Mouse (Mus musculus) neutrophil, adult 5-6 weeks (primary cell): Measurements from ENCODE around the gene Csnk1d. TPM values are rescaled to one million over a fixed set of nuclear protein-coding genes. Genes with fewer than 3 reads are reported as not detected.

Experiments
- ATAC-seq: fragments of 151-379, 151-347 bp; 2 replicates; pipeline ENCODE4 v1.8.0; 2017; ENCODE audit warnings: mild to moderate bottlenecking, moderate TSS enrichment; ENCODE audit not compliant: insufficient number of reproducible peaks, poor library complexity, low FRiP score, severe bottlenecking; ENCODE audit errors: extremely low read depth
- total RNA-seq: library from RNA; stranded (forward); fragments of 200-1000 nt; gene quantifications from 2 replicates; pipeline ENCODE4 v1.2.3, GENCODE M21; 2017

Gene Csnk1d
- total RNA-seq, 1 experiment from 2014 or later = 89.3 TPM

GRCm38 (mm10) chr11:120937976-120938375 is 53.2 kb downstream of the Csnk1d start:
- ATAC-seq = peak; percentile 61

- peak; percentile 90 for ATAC-seq
Measured at GRCm38 (mm10) chr11:120932564-120933398, 58.3 kb downstream of the Csnk1d start, which contains the start of gene Ccdc57. Gene Ccdc57 (minus strand): TSS chr11:120932872.

- no peak for ATAC-seq
Measured at GRCm38 (mm10) chr11:120931479-120931878, 59.7 kb downstream of the Csnk1d start.

GRCm38 (mm10) chr11:120928468-120928867 is 62.7 kb downstream of the Csnk1d start:
- ATAC-seq = no peak

DNA sequence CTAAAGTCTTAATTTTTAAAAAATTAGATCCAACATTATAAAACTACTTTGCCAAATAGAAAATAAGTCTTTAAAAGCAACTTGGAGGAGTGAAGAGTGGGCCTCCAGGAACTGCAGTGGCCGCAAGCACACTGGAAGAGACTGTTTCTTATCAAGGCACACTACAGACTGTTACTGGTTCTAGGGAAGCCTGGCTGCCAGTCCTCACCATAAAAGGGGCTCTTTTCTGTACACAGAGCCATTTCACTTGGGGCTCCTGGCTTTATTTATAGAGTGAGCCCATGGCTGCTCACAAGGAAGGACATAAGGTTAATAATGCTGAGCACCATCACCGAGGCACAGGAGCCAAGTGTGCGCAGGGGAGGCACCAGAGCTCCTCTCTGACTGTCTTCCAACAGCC is 68.6 kb downstream of the Csnk1d start:
- no peak for ATAC-seq

- no peak for ATAC-seq
Measured at GRCm38 (mm10) chr11:120917756-120918155, 73.4 kb downstream of the Csnk1d start.

- ATAC-seq = peak; percentile 93
Measured at GRCm38 (mm10) chr11:120916477-120916876, 74.7 kb downstream of the Csnk1d start.

DNA sequence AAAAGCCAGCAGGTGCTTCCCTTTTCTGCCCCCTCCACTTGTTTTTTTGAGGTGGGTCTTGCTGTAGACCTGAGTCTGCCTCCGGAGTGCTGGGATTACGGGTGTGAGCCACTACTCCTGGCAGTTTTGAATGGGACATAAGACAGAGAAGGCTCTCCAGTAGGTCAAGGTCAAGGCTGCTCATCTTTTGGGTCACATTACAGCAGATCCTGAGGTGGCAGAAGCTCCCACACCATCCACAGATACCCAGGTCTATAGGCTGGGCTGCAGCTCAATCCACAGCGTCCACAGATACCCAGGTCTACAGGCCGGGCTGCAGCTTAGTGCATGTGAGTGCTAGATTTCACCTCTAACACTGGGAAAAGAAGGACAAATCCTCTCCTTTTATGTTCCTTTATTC is 77.3 kb downstream of the Csnk1d start:
- ATAC-seq = no peak

Other genes with a start within 250 kb of the Csnk1d start
- 26.0 and 37.3 TPM in 2 replicates for gene Hmga1b, start 228.5 kb downstream of the Csnk1d start, total RNA-seq
- 3.8 and 5.9 TPM in 2 replicates for gene Rfng, start 207.1 kb downstream of the Csnk1d start, total RNA-seq
- 59.6 and 60.3 TPM in 2 replicates for gene Gps1, start 207.1 kb downstream of the Csnk1d start, total RNA-seq
- 30.9 and 32.5 TPM in 2 replicates for gene Dus1l, start 194.9 kb downstream of the Csnk1d start, total RNA-seq
- gene Fasn, start 166.8 kb downstream of the Csnk1d start, total RNA-seq = 22.0 and 28.3 TPM in 2 replicates
- 3.5 and 4.7 TPM in 2 replicates for gene Ccdc57, start 58.5 kb downstream of the Csnk1d start, total RNA-seq
- gene Slc16a3, start 42.9 kb downstream of the Csnk1d start, total RNA-seq = 216 and 232 TPM in 2 replicates
- gene Cd7, start 48.1 kb upstream of the Csnk1d start, total RNA-seq = 5.6 and 6.9 TPM in 2 replicates
- gene Sectm1b, start 72.2 kb upstream of the Csnk1d start, total RNA-seq = not detected in 2 replicates
- gene Sectm1a, start 89.9 kb upstream of the Csnk1d start, total RNA-seq = not detected in 2 replicates
- gene Tex19.2, start 127.3 kb upstream of the Csnk1d start, total RNA-seq = not detected in 2 replicates
- gene Tex19.1, start 154.8 kb upstream of the Csnk1d start, total RNA-seq = not detected in 2 replicates
- gene Uts2r, start 168.9 kb upstream of the Csnk1d start, total RNA-seq = not detected in 2 replicates
- 11.5 and 17.3 TPM in 2 replicates for gene Hexdc, start 213.1 kb upstream of the Csnk1d start, total RNA-seq
- gene Ogfod3, start 213.4 kb upstream of the Csnk1d start, total RNA-seq = 5.4 and 6.6 TPM in 2 replicates
- 116 and 134 TPM in 2 replicates for gene Cybc1, start 238.0 kb upstream of the Csnk1d start, total RNA-seq
- 71.0 and 76.1 TPM in 2 replicates for gene Narf, start 245.9 kb upstream of the Csnk1d start, total RNA-seq